In genomic region chr17:86801213-86801815, GRCm38 (mm10) we compare ENCODE assay signal across 9 mouse cellular contexts. TPM values are rescaled to one million over a fixed set of nuclear protein-coding genes. Genes with fewer than 3 reads are reported as not detected.
A peak's percentile ranks its signal among the peaks of the same experiment; 100 is the strongest.
DNase-seq lines count a peak whose midpoint lies in the region; ATAC-seq and TF ChIP-seq lines count a peak whose summit lies in the region.
"Had no signal": no experiment of that assay in that cellular context is flagged by ENCODE, and none has a peak within 500 bp of the region (broad histone marks: within the 10 kb centered on the region; RNA-seq: fewer than 3 reads in every experiment).

No protein-coding gene starts in this region.

- TF ChIP-seq EP300 in stomach, postnatal 0 days (optimal IDR thresholded peaks at IDR 0.05): no peak

- H3K9ac ChIP-seq in heart, embryonic 14.5 days (ENCODE audit: low read length): no peak overlapping the region; the same call in 1 of the 2 replicates
- H3K9ac ChIP-seq in stomach, postnatal 0 days (ENCODE audit: low read length): no peak overlapping the region

- H3K36me3 ChIP-seq in heart, embryonic 14.5 days (ENCODE audit: control insufficient read depth, insufficient read depth, low read length): peaks cover 14% of the 10 kb centered on the region; the same call in 1 of the 2 replicates
- peaks cover 2% of the 10 kb centered on the region; the same call in 1 of the 2 replicates for H3K36me3 ChIP-seq in stomach, postnatal 0 days (ENCODE audit: control insufficient read depth, insufficient read depth, low read length)

- 53% methylated on average over 11 of the region's 11 CpGs for WGBS in heart, embryonic 14.5 days
- WGBS in stomach, postnatal 0 days: 56% methylated on average over 11 of the region's 11 CpGs

- peak; percentile 60 for ATAC-seq in frontal cortex, adult (ENCODE audit: low TSS enrichment)
- peak; percentile 10 for ATAC-seq in activated CD4-positive, CD25-positive, alpha-beta regulatory T cell, adult 4 months
- 0 out of 2 replicates have a peak, but pooled peaks have one; percentile 12 for ATAC-seq in heart, embryonic 14.5 days (ENCODE audit: insufficient number of reproducible peaks, insufficient read depth, low FRiP score, low read depth)
- no peak for ATAC-seq in stomach, postnatal 0 days (ENCODE audit: low FRiP score, low TSS enrichment)

- no peak overlapping the region for H3K4me2 ChIP-seq in heart, embryonic 14.5 days (ENCODE audit: low read length)
- no peak overlapping the region; the same call in 1 of the 2 replicates for H3K4me2 ChIP-seq in stomach, postnatal 0 days (replicated peaks; ENCODE audit: low read depth)

- no peak overlapping the region for H3K4me3 ChIP-seq in heart, embryonic 14.5 days (ENCODE audit: control insufficient read depth in 1 of 2, insufficient read depth in 1 of 2, low read depth in 1 of 2, low read length in 2 of 2)
- H3K4me3 ChIP-seq in stomach, postnatal 0 days (ENCODE audit: low read depth, low read length): no peak overlapping the region
- H3K4me3 ChIP-seq: myocyte had no signal

- no peak for DNase-seq in frontal cortex, postnatal 36 days (ENCODE audit: low spot score in 2 of 2)
- peak; percentile 72 for DNase-seq in kidney, postnatal 10 days
- DNase-seq in stomach, postnatal 0 days (ENCODE audit: low spot score): no peak
- DNase-seq in right cerebral cortex, postnatal 4 days: no peak
- no peak for DNase-seq in gastrocnemius, adult 18-20 months (ENCODE audit: low spot score)

- H3K27me3 ChIP-seq in heart, embryonic 14.5 days (ENCODE audit: control insufficient read depth, insufficient read depth, low read length): no peaks in the 10 kb centered on the region
- H3K27me3 ChIP-seq in stomach, postnatal 0 days (ENCODE audit: control insufficient read depth, insufficient read depth, low read length): no peaks in the 10 kb centered on the region

- TF ChIP-seq CTCF in stomach, postnatal 0 days (IDR thresholded peaks at IDR 0.05; ENCODE audit: low read depth): 0 out of 2 replicates have a peak, but pooled peaks have one; percentile 13

- H3K27ac ChIP-seq in heart, embryonic 14.5 days (replicated peaks in 1 of 2; ENCODE audit: control insufficient read depth in 1 of 2, insufficient read depth in 1 of 2, low read depth in 2 of 2, low read length in 2 of 2): peak overlapping the region; percentile 73 to 77
- peak overlapping the region; percentile 65 for H3K27ac ChIP-seq in stomach, postnatal 0 days (replicated peaks)

- no peaks in the 10 kb centered on the region for H3K9me3 ChIP-seq in heart, embryonic 14.5 days (ENCODE audit: control insufficient read depth, low read length)
- no peaks in the 10 kb centered on the region for H3K9me3 ChIP-seq in stomach, postnatal 0 days (ENCODE audit: control insufficient read depth, low read length)

- H3K4me1 ChIP-seq in heart, embryonic 14.5 days (ENCODE audit: control insufficient read depth in 2 of 2, insufficient read depth in 2 of 2, low read length in 2 of 2): peaks cover 28 to 29% of the 10 kb centered on the region in 2 experiments
- H3K4me1 ChIP-seq in stomach, postnatal 0 days (replicated peaks; ENCODE audit: control insufficient read depth, insufficient read depth): no peaks in the 10 kb centered on the region

RNA-seq across cellular contexts. Expression of gene Epas1, which starts 47.8 kb away (rescaled TPM):
- 1 to 10 TPM; 2.1 to 3.8 TPM for polyA plus RNA-seq in activated CD4-positive, CD25-positive, alpha-beta regulatory T cell, adult 4 months (2017; shearing (Covaris generic))
- 13.7 and 15.6 TPM in 2 replicates for polyA plus RNA-seq in heart, embryonic 14.5 days (2014; fragmentation: Nextera tagmentation; extraction: Ambion mirVana)
- polyA plus RNA-seq in stomach, postnatal 0 days (2015; fragmentation: Nextera tagmentation; extraction: Ambion mirVana): 4.7 and 5.5 TPM in 2 replicates
- total RNA-seq in gastrocnemius, adult 18-20 months (2021): 100 to 1,000 TPM in 1 of 2 experiments, 10 to 100 TPM in 1; 97.7 to 101 TPM
